Mouse (Mus musculus) stomach, embryonic 16.5 days (tissue): ENCODE measurements at regions not wholly inside any gene's neighbourhood (a gene's known extent, or its start where the extent isn't known, plus 50 kb on each side); places are given as distances from the start of the nearest gene placed in this dataset.

ENCODE experiments used
- ATAC-seq: fragments of 200-750 bp; cut with Nextera tagmentation; 2 replicates; pipeline ENCODE4 v1.8.0; 2017; ENCODE audit warnings: moderate number of reproducible peaks, moderate TSS enrichment; ENCODE audit not compliant: insufficient read depth, low FRiP score
- H3K27ac ChIP-seq: fragments of 300-500 bp; sonication (generic); 2 replicates; pipeline ENCODE4 v1.5.1; 2014; ENCODE audit warnings: low read length
- H3K27me3 ChIP-seq: fragments of 300-500 bp; sonication (generic); 2 replicates; pipeline ENCODE4 v1.6.1; 2014; ENCODE audit warnings: low read length, control low read depth, mixed read lengths; ENCODE audit not compliant: control insufficient read depth, insufficient read depth
- H3K36me3 ChIP-seq: fragments of 300-500 bp; sonication (generic); 2 replicates; pipeline ENCODE4 v1.6.1; 2014; ENCODE audit warnings: low read length; ENCODE audit not compliant: control insufficient read depth, insufficient read depth
- H3K4me1 ChIP-seq: fragments of 300-500 bp; sonication (generic); 2 replicates; pipeline ENCODE4 v1.6.1; 2014; ENCODE audit warnings: low read length, control low read depth, mixed read lengths; ENCODE audit not compliant: control insufficient read depth, insufficient read depth
- H3K4me2 ChIP-seq: fragments of 300-500 bp; sonication (generic); 2 replicates; pipeline ENCODE4 v1.6.1; 2014; ENCODE audit warnings: low read depth, low read length, mixed read lengths
- H3K4me3 ChIP-seq: fragments of 300-500 bp; sonication (generic); replicated peaks from 2 replicates; pipeline ENCODE4 v1.5.1; 2014; ENCODE audit warnings: mild to moderate bottlenecking, low read length
- H3K9ac ChIP-seq: fragments of 300-500 bp; sonication (generic); 2 replicates; pipeline ENCODE4 v1.6.1; 2014; ENCODE audit warnings: low read length
- H3K9me3 ChIP-seq: fragments of 300-500 bp; sonication (generic); replicated peaks from 2 replicates; pipeline ENCODE4 v1.6.1; 2016; ENCODE audit warnings: low read length, control low read depth; ENCODE audit not compliant: control insufficient read depth
- WGBS: fragments of 180-500 bp; shearing (Covaris S2); extraction: QIAGEN DNeasy Blood & Tissue Kit; methylation state at CpG from one replicate; pipeline ENCODE4 v1.1.7; 2014; 5-methylcytosine and 5-hydroxymethylcytosine counted together

DNA sequence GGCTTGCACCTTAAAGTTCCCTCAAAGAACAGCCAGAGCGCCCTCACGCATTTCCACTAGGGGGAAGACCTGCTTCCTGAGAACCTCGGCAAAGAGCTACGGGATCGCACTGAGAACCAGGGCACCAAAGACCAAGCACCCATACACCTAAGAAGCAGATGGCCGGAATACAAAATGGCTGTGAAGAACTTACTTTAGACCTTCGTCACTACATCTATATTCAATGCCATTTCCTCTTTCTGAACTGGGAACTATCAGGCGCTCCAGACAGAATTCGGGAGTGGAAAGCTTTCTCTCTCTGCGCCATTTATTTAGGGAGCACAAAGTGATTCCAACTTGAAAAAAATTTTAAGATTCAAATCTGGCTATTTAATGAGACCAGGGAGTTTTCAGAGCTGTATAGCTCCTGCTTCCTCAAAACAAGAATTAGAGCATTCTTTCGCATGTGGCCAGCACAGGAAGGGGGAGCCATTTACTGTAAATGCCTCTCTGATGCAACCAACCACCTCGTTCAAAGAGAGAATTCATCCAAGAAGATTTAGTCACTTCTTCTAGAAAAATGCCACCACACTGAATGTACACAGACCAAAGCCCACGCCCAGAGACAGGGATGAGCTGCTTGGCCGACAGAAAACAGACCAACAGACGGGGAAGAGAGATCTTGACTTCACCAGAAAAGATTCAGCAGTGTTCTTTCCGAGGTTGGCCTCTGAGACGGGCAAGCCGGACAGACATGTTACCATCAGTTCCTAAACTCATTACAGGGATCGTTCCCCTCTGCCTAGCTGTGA lies 166.6 kb upstream of the Klf14 start:
- WGBS = 62% methylated on average over 19 of the region's 19 CpGs
- Histone ChIP-seq H3K27me3 (no peaks in the 10 kb centered on the region), H3K9ac (0 out of 2 replicates have a peak overlapping the region, but pooled peaks have one; percentile 29), H3K4me2 (peak overlapping the region; percentile 37), H3K27ac (no peak overlapping the region; the same call in 1 of the 2 replicates), H3K4me3 (peak overlapping the region; percentile 12; the same call in 1 of the 2 replicates), H3K36me3 (no peaks in the 10 kb centered on the region), H3K4me1 (0 out of 2 replicates have a peak, but pooled peaks cover 8% of the 10 kb centered on the region), H3K9me3 (no peaks in the 10 kb centered on the region)
- no peak for ATAC-seq

DNA sequence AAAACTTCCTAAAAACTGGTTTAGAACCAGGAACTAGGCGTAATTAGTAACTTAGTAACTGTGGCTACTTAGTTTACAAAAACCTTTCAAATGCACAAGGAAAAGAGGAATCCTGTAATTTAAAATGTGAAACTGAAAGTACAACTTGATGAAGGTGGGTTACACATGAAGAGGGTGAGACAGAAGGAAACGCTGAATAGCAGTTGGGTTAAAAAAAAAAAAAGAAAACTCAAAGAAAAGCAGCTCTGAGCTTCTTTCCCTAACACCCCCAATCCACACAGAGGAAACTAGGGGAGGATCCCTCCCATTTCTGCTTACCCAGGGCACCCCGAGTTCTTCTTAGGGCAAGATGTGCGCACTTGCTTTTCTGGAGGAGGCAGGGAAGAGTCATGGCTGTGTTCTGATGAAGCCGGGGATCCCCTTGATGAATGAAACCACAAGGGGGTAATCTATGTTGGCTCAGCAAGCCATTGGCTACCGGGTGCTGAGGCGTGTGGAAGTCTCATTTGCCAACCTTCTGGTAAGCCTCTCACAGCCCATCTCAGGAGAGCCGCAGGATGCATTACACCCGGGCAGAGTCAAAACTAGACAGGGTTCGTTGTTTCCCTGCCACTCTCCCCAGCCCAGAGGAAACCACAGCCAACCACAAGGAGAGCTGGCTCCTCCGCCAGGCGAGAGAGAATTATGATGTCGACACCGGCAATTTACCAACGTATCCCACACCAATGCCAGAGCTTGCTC lies 167.4 kb upstream of the Klf14 start:
- Histone ChIP-seq H3K27me3 (no peaks in the 10 kb centered on the region), H3K4me1 (0 out of 2 replicates have a peak, but pooled peaks cover 8% of the 10 kb centered on the region), H3K4me2 (peak overlapping the region; percentile 37), H3K9ac (no peak overlapping the region), H3K36me3 (no peaks in the 10 kb centered on the region), H3K27ac (no peak overlapping the region; the same call in 1 of the 2 replicates), H3K9me3 (no peaks in the 10 kb centered on the region), H3K4me3 (peak overlapping the region; percentile 12; the same call in 1 of the 2 replicates)
- 77% methylated on average over 15 of the region's 15 CpGs for WGBS
- ATAC-seq = no peak

DNA sequence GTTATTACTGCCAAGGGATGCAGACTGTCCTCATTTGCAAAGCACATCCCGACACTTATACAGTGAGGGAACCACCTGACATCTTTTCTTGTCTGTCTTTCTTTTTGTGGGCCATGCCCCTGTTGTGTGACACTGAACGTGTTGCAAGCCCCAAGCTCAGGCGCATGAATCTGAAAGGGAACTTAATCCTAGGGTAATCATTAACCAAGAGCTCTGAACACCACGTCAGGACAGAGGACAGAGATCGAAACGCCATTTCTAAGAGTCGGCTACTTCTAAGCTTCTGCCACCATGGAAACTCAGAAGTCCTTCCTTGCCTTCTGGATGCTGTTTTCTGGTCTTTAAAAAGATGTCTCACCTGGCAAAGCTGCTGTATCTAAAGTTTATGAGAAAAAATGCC lies 170.3 kb upstream of the Klf14 start:
- peak; percentile 84 for ATAC-seq
- WGBS = 49% methylated on average over 7 of the region's 7 CpGs
- Histone ChIP-seq H3K9ac (no peak overlapping the region), H3K27me3 (no peaks in the 10 kb centered on the region), H3K36me3 (no peaks in the 10 kb centered on the region), H3K27ac (peak overlapping the region; percentile 69), H3K4me3 (no peak overlapping the region), H3K9me3 (0 out of 2 replicates have a peak, but pooled peaks cover 3% of the 10 kb centered on the region), H3K4me2 (peak overlapping the region; percentile 31; the same call in 1 of the 2 replicates), H3K4me1 (0 out of 2 replicates have a peak, but pooled peaks cover 8% of the 10 kb centered on the region)

DNA sequence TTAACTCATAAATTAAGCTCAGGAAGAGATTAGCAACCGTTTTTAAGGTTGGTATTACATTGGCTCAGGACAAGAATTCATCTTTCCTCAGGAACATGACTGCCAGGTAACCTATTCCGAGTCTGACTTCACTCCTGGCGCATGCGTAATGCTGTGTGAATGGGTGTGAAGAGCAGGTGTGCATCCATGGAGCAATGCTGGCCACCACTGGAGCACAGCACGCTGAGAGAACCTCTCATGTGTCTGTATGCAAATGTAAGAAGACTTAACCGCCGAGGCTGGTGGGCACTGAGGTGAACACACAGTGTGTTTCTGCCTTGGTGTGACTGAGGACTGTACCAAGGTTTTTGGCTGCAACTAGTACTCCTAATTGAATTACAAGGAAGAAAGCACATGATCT lies 171.1 kb upstream of the Klf14 start:
- ATAC-seq = no peak
- peak overlapping the region; percentile 6; the same call in 1 of the 2 replicates for H3K27ac ChIP-seq
- WGBS = 64% methylated on average over 7 of the region's 7 CpGs

DNA sequence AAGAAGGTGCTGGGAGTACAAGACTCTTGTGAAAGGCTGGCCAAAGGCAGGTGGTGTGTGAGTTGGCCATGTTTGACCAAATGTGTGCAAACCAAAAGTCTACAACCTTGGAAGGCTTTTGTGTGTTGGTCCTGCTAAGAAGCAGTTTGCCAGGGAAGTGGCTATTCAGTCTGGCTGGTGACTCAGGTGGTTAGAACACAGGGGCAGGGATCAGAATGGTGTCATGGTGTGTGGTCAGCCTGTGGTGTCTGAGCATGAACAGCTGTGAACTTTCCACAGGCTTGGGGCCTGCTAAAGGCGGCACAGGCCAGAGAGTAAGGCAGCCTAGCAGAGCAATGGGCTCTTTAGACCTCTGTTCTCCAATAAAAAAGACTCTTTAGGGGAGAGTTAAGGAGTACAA lies 171.6 kb upstream of the Klf14 start:
- ATAC-seq = no peak
- H3K4me3 ChIP-seq = no peak overlapping the region
- 0 out of 2 replicates have a peak, but pooled peaks cover 3% of the 10 kb centered on the region for H3K9me3 ChIP-seq
- no peaks in the 10 kb centered on the region for H3K27me3 ChIP-seq
- 77% methylated on average over 1 of the region's 1 CpGs for WGBS
- no peak overlapping the region for H3K4me2 ChIP-seq
- 0 out of 2 replicates have a peak, but pooled peaks cover 8% of the 10 kb centered on the region for H3K4me1 ChIP-seq
- 0 out of 2 replicates have a peak overlapping the region, but pooled peaks have one; percentile 6 for H3K27ac ChIP-seq
- no peak overlapping the region for H3K9ac ChIP-seq
- no peaks in the 10 kb centered on the region for H3K36me3 ChIP-seq

More for the DNA sequence above, 171.1 kb upstream of the Klf14 start:
- Histone ChIP-seq H3K4me1 (0 out of 2 replicates have a peak, but pooled peaks cover 8% of the 10 kb centered on the region), H3K9me3 (0 out of 2 replicates have a peak, but pooled peaks cover 3% of the 10 kb centered on the region), H3K4me2 (no peak overlapping the region), H3K36me3 (no peaks in the 10 kb centered on the region), H3K4me3 (no peak overlapping the region), H3K27me3 (no peaks in the 10 kb centered on the region), H3K9ac (no peak overlapping the region)

DNA sequence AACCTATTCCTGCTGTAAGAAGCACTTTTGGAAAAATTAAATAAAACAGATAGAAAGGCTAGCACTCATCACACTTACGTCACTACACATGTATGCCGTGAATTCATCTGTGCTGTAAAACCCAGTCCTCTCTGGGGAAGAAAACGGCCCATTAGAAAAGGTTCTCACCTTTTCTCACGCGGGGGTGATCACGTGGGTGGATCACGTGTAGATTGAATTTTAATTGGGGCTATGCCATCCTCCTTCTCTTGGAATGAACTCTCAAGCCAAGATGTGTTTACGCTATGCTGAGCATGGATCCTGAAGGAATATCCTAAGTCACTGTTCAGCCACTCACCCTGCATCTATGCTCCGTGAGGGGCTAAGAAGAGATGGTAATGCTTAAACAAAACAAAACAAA lies 172.8 kb upstream of the Klf14 start:
- Histone ChIP-seq H3K27me3 (no peaks in the 10 kb centered on the region), H3K4me3 (no peak overlapping the region), H3K9me3 (0 out of 2 replicates have a peak, but pooled peaks cover 3% of the 10 kb centered on the region), H3K36me3 (no peaks in the 10 kb centered on the region), H3K9ac (no peak overlapping the region), H3K4me1 (0 out of 2 replicates have a peak, but pooled peaks cover 5% of the 10 kb centered on the region), H3K27ac (no peak overlapping the region), H3K4me2 (no peak overlapping the region)
- 81% methylated on average over 9 of the region's 9 CpGs for WGBS
- ATAC-seq = no peak

DNA sequence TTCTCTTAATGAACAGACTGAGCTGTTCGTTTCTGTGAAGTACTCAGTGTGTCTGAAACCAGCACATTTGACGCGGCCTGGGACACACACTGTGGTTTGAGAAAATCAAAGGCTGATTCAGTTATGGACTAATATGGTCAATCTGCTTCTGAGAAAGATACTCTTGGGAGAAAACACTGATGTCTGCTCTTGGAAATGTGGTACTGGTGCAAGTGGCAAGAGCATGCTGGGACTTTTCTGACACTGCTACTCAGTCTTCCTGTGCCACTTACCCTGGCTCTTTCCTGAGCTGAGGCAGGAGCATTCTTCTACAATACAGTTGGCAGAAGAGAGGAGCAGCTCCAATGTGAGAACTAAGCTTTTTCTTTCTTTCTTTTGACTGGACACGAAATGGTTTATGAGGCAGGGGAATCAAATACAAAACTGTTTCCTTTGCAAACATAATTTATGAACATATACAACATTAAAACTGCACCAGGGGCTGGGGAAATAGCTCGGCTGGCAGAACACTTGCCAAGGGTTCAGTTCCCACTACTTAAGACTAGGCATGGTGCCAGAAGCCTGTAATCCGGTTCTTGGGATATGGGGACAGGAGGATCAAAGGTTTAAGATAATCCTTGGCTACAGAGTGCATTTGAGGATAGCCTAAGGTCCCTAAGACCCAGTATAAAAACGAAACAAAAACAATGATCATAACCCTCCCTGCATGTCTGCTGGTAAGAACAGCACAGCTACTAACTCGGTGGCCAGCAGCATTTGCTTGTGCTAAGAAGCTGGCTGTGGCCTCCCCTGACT lies 173.7 kb upstream of the Klf14 start:
- 0 out of 2 replicates have a peak, but pooled peaks cover 5% of the 10 kb centered on the region for H3K4me1 ChIP-seq
- ATAC-seq = no peak
- no peak overlapping the region for H3K4me2 ChIP-seq
- 0 out of 2 replicates have a peak, but pooled peaks cover 3% of the 10 kb centered on the region for H3K9me3 ChIP-seq
- H3K4me3 ChIP-seq = no peak overlapping the region
- no peak overlapping the region for H3K9ac ChIP-seq
- no peaks in the 10 kb centered on the region for H3K27me3 ChIP-seq
- no peak overlapping the region for H3K27ac ChIP-seq
- H3K36me3 ChIP-seq = no peaks in the 10 kb centered on the region
- 59% methylated on average over 8 of the region's 8 CpGs for WGBS

DNA sequence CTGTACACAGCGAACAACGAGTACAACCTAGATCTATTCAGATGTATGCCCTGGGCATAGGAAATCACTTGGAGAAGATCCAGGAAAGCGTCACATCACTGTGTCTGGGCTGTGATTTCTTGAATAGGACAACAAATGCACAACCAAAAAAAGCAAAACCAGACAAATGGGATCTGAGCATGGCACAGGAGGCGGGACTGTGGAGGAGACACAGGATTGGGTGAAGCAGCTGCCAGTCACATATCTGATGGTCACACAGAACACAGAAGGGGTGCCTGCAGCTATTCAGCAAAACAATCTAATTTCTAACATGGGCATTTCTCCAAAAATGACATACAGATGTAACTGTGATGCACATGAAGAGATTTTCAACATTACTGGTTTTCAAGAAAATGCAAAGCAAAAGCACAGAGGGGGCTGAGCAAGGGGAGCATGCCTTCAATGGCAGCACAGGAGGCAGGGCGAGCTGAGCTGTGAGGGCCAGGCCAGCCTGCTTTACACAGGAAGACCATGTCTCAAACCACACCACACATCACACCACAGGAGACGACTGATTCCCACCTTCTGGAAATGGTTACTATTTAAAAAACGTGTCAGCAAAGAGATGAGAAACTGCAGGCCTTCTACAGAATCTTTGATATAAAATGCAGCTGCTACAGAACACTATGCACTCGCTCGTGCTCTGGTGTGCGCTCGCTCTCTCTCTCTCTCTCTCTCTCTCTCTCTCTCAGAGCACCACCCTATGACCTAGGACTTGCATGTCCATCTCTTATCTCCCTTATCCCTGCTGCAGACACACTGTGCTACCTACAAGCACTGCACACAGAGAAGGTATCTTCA lies 175.2 kb upstream of the Klf14 start:
- no peak overlapping the region for H3K4me3 ChIP-seq
- no peak overlapping the region for H3K9ac ChIP-seq
- no peak overlapping the region for H3K4me2 ChIP-seq
- H3K9me3 ChIP-seq = 0 out of 2 replicates have a peak, but pooled peaks cover 3% of the 10 kb centered on the region
- no peaks in the 10 kb centered on the region for H3K27me3 ChIP-seq
- peak overlapping the region; percentile 65 for H3K27ac ChIP-seq
- no peaks in the 10 kb centered on the region for H3K36me3 ChIP-seq
- 0 out of 2 replicates have a peak, but pooled peaks cover under 1% of the 10 kb centered on the region for H3K4me1 ChIP-seq
- 66% methylated on average over 11 of the region's 11 CpGs for WGBS
- ATAC-seq = no peak
